Mouse (Mus musculus) B cell, adult 2 months (primary cell): ENCODE measurements around the gene Dock4.

Experiments used
- DNase-seq, 2 experiments: peaks; one replicate each; pipeline ENCODE4 v3.0.0; 2022

Gene Dock4

GRCm38 (mm10) chr12:40512370-40512693 is 66.6 kb downstream of the Dock4 start:
- no peak for DNase-seq

- DNase-seq, result no peak
These were observed 67.2 kb downstream of the Dock4 start for GRCm38 (mm10) chr12:40512994-40513393.

DNA sequence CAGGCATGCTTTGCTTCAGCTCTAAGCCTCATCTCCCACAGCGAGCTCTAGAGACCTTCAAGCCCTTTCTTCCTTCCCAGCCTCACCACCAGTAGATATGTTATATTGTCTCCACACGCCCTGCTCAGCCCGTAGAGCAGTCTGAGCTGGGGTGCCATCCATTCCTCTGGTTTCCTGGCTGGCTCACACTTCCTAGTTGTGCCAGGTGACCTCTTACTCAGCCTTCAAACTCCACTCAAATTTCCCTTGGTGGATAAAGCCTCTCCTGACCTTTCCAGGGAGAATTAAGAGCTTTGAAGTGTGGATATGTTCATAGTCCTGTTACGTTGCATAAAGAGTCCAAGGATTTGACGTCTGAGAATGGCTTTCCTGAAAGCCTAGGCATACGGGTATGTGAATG is 68.3 kb downstream of the Dock4 start:
- no peak for DNase-seq

- peak; percentile 1 to 2 for DNase-seq
These were observed 76.7 kb downstream of the Dock4 start for GRCm38 (mm10) chr12:40522468-40522867.

DNA sequence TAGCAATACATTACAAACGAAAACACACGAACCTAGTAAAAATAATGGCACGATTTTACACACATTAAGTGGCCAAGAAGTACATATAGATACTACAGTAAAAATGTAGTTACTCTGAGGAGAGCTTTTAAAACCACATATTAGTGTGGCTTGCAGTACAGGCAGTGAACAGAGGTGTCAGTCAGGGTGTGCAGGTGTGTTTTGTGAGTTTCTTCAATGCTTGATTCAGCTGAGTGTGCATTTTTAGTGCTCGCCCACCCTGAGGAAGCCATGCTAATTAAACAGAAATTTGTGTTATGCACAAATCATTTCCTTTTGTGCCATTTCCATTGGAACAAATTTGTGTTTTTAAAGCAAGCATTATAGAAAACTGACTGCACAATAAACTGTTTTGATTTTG is 77.3 kb downstream of the Dock4 start:
- no peak for DNase-seq

DNA sequence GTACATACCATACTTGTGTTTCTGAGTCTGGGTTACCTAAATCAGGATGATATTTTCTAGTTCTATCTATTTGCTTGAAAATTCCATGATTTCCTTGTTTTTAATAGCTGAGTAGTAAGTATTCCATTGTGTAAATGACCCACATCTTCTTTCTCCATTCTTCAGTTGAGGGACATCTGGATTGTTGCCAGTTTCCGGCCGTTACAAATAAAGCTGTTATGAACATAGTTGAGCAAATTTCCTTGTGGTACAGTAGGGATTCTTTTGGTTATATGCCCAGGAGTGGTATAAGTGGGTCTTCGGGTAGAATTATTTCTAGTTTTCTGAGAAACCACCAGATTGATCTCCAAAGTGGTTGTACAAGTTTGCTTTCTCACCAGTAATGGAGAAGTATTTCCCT is 79.3 kb downstream of the Dock4 start:
- DNase-seq, result no peak

GRCm38 (mm10) chr12:40535655-40536618 is 90.2 kb downstream of the Dock4 start:
- peak in 1 of 2 experiments; percentile 37 for DNase-seq

DNA sequence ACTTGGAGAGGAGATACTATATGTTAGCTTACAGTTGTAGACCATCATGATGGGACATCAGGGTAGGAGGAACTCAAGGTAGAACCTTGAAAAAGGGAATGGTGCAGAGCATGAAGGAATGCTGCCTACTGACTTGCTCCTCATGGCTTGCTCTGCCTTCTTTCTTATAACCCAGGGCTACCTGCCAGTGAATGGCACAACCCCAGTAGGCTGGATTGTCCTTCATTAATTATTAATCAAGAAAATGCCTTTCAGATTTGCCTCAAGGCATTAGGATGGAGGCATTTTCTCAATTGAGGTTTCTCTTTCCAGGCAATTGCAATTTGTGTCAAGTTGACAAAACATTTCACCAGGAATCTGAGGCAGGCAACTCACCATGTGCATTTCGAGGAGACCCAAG is 92.1 kb downstream of the Dock4 start:
- no peak for DNase-seq

GRCm38 (mm10) chr12:40538318-40538717 is 92.6 kb downstream of the Dock4 start:
- no peak for DNase-seq

DNA sequence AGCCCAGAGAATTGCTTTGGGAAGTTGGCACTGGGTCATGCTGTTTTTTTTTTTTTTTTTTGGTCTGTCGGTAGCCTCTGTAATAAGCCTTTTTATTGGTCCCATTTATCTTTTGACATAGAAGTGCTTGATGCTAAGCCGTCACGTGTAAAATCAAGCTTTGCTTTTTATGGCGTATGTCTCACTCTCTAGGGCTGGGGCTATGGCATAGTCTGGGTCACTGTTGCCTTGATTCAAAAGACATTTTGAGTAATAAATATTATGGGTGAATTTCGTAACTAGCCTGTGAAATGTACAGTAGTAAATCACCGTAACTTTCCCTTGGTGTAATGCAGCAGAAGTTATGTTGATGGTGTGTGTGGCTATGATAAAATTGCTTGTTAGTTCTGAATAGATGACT is 93.0 kb downstream of the Dock4 start:
- DNase-seq, result no peak

DNA sequence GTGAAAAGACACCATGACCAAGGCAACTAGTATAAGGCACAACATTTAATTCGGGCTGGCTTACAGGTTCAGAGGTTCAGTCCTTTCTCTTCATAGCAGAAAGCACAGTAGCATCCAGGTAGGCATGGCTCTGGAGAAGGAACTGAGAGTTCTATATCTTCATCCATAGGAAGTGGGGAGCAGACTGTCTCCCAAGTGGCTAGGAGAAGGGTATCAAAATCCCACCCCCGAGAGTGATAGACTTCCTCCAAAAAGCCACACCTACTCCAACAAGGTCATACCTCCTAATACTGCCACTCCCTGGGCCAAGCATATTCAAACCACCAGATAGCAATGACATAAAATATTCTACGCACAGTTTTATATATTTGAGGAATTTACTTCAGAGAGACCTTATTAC is 98.5 kb downstream of the Dock4 start:
- DNase-seq, result no peak

GRCm38 (mm10) chr12:40546827-40547226 is 101.1 kb downstream of the Dock4 start:
- DNase-seq, result no peak

DNA sequence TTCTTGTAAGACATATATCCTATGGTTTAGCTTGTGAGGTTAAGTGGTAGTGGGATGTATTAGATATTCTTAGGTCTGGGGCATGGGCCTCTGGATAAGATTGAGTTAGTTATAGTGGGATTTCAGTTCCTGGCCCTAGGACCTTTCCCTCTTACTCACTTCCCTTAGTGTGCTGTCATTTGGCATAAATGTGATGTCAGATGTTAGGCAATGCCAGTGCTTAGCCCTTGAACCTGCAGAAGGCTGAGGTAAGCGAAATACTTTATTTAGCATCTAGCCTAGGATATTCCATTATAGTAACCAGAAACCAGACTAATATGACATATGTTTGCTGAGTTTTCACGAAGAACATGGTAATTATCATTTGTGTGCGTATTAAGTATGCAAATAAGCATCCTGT is 105.6 kb downstream of the Dock4 start:
- DNase-seq, result no peak

GRCm38 (mm10) chr12:40552201-40552600 is 106.4 kb downstream of the Dock4 start:
- no peak for DNase-seq

GRCm38 (mm10) chr12:40553929-40554328 is 108.2 kb downstream of the Dock4 start:
- no peak for DNase-seq

- no peak for DNase-seq
These were observed 109.3 kb downstream of the Dock4 start for GRCm38 (mm10) chr12:40554941-40555511.

- DNase-seq, result no peak
These were observed 112.8 kb downstream of the Dock4 start for GRCm38 (mm10) chr12:40558600-40558999.

DNA sequence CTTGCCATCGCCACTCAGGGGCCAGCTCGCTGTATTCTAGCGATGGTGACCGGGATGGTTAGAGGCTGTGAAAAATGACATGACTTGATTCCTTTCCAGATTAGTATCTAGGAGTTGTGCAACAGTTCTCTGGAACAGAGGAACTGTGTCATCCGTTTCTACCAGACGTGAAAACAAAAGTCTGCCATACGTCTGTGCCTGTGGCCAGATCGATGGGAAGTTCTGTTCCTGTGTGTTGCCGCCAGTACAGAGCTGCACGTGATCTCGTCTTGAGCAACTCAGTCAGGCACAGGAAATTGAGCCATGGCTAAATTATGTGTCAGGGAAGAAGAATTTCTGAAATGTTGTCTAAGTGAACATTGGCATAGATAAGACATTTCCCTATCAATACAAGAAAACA is 113.4 kb downstream of the Dock4 start:
- DNase-seq, result no peak

DNA sequence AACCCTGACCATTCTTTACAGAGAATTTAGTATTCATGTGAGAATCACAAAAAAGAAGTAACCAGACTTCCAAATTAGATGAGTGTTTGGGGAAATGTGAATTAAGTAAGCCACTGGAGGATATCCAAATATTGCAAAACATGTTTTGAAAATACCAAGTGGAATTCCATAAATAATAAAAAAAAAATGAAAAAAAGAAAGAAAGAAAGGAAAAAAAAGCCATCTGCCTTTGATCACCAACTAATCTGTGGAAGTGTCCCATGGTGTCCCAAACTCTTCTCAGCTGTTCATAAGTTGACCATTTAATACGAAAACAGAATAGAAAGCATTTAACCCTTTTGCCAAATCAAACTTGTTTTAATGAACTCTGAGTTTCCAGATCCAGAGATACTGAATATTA is 118.0 kb downstream of the Dock4 start:
- no peak for DNase-seq

- DNase-seq, result no peak
These were observed 118.5 kb downstream of the Dock4 start for GRCm38 (mm10) chr12:40564261-40564660.

DNA sequence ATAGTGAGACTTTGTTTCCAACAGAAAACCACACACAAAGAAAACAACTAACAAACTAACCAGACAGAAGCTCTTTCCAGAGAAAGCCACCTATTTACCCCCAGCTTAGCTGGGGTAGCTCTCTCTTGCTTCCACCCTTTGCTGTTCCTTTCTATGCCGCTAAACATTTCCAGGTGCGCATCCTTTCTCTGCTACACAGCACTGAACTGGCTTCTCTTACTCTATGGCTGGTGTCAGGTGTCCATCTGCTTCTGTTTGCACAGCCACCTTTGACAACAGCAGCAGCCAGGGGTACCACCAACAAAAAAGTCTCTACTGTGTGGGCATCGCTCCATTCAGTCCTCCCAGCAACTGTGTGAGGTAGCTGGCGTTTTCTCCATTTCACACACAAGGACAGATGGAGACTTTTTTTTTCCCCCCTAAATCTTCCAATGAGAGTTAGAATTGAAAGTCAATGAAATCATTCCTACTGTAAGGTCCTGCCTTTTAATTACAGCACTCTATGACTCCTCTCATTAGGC is 122.7 kb downstream of the Dock4 start:
- DNase-seq, result no peak

DNA sequence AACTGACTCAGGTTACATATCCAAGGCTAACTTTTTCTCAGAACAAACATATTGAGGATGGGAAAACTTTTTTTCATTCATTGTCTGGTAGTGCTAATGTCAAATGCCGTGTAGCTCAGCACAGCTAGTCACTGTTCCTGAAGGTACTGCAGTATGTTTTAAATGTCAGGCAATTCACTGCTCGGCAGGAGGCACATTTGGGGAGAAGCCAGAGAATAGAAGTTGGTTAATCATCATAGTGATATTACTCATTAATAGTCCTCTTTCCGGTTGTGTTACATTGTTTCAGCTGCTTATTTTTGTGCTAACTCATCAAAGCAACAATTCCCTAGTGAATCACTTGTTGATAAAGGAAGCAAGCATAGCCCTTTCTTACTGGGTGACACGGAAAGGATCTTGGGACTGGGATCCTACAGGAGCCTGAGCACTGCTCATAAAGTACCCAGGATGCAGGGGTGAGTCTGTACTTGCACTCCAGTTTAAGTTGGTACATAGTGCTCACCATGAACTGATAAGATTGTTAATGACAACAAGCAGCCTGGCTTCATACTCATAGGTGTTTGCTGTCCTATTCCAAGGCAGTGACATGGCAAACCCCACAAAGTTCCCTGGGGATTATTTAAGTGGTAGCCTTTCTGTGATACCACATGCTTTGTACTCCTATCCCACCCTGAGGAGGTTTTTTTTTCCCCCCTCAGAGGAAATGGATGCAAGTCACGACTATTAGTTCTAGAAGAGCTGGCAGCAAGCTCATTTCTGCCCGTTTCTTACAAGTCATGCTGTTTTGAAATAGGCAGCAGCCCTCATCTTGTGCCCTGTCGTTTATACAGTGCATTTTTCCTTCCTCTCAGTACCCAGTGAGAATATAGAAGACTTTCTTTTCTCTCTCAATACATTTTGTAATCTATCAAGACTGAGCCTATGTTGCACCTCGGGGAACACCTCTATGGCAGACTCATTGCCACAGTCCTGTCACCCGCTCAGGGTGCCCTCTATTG is 123.5 kb downstream of the Dock4 start:
- DNase-seq, result no peak

DNA sequence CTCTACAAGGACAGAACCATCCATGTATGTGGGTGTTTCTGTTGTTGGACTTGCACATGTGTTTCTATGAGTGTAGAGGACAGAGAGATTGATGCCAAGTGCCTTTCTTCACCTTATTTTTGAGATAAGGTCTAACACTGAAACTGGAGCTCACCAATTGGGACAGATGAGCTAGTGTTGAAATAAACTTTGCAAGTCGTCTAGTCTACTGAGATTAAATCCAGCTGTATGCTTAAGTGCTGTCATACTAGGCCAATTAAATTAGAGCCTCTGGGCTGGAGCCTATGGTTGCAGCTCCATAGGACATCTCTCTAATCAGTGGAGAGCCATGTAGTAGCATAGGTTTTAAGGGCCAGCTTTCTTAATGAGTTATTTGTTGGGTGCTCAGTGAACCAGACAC is 124.5 kb downstream of the Dock4 start:
- DNase-seq, result no peak
